Mouse (Mus musculus): Measurements from ENCODE around the gene Uba5.

Uba5 gene

DNA sequence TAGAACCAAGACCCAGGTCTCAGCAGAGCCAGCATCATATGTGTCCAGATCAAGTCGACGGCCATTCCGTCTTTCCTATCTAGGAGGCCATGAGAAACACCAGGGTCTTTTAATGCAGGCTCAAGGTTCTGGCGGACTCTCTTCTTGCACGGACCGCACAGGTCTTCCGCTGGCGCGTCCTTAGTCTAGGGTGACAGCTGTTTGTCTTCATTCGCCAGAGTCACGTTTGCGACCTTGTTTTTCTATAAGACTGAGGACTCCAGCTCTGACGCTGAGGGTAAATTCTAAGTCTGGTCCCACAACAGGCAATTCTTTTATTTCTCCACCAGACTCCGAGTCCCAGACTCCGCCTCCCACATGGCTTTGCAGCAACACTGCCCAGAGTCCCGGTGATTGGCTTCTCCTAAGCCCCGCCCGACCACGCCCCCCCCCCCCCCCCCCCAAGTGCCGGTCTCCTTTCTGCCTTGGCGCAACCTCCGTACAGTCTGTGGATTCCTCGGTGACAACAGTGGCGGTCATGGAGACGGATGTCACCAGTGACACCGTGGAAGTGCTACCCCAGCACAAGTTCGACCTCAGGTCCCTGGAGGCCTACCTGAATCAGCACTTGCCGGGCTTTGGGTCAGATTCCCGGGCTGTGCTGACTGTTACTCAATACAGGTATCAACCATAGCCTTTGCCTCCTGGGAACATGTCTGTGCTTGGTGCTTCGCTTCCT, 469 bp upstream of the Uba5 start, which contains the start of gene Acad11:
Acad11 (plus strand) TSS at position 134 of the 718 bp plus-strand sequence.
- in situ Hi-C loops (cut with MboI, MseI): no loop called here

DNA sequence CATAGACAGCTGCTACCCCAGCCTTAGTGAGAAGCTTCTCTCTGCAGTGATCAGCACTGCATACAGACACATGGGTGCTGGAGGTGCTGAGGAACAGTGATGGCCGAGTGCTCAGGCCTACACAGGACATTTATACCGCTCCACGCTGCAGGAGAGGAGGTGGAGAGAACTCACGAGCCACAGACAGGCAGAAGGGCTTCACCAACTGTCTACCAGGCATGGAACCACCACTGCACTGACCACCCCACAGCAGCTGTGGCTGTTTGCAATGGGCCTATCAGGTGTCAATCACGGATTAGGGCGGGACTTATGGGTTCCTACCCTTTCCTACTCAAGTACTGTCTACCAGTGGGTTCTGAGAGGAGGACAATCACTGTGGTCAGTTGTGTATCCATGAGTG, 11.9 kb downstream of the Uba5 start:
- in situ Hi-C loops (cut with MboI, MseI): no loop called here

DNA sequence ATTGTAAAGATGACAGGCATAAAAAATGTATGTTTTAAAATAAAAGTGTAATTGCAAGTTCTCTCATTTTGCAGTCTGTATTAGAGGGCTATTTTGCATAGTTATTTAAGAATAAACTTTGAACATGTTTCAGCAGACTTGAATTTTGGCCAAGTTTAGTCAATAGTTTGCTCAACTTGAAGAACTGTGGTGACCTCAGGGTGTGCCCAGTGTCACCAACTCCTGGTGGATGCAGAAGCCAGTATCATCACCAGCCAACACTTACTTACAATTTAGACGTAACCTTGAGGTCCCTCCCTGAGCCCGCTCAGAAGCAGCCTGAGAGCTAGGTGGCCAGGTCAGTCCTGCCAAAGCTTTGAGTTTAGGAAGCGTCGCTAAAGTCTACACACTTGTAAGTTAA, 19.3 kb downstream of the Uba5 start:
- in situ Hi-C loops (cut with MboI, MseI): no loop called here

DNA sequence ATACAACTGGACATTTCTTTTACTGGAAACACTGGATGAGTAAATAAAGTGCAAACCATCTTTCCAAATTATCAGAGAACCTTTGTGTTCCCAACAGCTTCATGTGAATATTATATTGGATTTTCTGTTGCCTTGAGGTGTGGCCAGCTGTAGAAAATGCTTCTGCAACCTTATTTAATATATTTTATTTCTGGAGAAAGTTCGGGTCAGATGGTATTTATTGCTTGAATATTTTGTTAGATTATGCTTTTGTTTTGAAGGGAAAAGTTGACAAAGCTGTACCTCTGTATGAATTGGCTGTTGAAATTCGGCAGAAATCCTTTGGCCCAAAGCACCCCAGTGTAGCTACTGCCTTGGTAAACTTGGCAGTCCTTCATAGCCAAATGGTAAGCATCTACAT, 22.6 kb downstream of the Uba5 start, which contains the start of gene Gm28305:
Gm28305 (plus strand) TSS at position 301 of the 400 bp plus-strand sequence.
- in situ Hi-C loops (cut with MboI, MseI): no loop called here

DNA sequence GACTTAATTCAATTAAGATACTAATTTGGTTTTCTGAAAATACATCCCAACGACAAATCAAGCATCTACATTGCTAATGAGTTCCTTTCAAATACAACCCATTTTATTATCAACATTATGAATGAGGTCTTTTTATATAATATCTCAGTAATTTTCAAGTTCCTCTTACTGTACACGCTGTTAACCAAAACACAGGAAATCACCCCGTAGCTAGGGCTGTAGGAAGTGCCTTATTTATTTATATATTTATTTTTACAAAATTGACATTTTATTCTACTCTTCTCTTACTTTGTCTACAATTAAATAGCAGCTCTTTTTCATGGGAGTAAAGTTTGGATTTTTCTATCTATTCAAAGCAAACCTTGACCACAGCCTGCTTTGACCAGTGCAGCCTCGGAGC, 23.2 kb downstream of the Uba5 start:
- in situ Hi-C loops (cut with MboI, MseI): no loop called here

DNA sequence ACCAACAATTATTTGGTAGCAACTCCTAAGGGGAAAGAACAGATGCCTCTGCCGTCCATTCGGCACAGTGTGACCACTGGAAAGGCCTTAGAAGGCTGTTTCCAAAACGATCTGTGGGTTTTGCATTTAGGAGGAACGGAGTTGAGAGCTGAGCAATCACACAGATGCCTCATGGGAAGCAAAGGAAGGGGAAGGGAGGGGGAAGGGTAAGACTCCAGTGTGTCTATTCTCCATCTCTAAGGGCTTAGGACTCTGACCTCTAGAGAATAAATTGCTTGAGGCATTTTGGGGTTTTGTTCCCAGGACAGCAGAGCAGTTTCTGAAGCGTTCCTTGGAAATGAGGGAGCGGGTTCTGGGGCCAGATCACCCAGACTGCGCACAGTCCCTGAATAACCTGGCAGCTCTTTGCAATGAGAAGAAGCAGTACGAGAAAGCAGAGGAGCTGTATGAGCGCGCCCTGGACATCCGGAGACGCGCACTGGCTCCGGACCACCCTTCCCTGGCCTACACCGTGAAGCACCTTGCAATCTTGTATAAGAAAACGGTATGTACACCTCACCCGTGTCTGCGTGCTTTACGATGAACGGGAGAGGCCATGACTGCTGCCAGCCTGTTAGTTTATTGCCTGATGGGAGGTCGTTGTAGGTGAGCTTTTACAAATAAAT, 23.8 kb downstream of the Uba5 start:
- in situ Hi-C loops (cut with MboI, MseI): no loop called here

DNA sequence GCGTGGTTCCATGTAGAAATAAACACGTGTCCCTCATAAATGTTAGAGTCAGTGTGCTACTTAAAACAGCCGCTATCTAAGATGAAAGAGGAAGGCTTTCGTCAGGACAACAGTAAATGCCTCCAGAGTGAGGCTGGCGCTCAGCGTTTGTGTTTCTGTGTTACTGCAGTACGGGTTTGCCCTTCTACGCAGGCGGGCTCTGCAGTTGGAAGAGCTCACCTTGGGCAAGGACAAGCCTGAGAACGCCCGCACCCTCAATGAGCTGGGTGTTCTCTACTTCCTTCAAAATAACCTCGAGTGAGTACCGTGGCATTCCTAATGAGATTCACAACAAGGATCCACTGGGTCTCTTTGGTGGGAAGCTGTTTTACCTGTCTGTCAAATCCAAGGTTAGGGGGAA, 24.7 kb downstream of the Uba5 start:
- in situ Hi-C loops (cut with MboI, MseI): no loop called here

DNA sequence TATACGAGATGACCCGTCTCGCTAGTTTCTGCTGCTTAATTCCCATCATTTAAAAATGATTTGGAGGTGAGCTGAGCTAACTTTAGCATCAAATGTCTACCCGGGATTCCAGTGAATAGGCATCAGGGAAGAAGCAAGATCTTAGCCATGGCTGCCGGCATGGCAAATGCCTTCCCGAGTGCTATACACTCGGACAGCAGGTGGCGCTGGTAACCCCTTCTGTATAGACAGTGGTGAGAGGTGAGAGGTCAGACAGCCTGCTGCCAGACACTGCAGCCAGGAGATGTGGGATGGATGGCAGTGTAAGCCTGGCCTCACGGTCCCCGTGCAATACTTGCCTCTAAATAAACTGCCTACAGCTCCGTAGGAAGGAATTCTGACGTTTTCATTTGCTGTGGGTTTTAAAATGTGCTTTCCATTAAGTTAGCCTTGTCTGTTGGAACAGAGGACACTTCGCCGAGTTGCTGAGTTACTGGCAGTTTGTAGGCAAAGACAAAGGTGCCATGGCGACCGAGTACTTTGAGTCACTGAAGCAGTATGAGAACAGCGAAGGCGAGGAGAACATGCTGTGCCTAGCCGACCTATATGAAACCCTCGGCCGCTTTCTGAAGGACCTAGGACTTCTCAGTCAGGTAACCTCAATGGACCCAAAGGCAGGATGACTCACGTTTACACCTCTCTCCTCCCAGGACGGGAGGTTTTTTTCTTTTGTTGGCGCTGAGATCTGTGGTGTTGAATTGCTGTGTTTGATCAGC, 27.5 kb downstream of the Uba5 start:
- in situ Hi-C loops (cut with MboI, MseI): no loop called here

DNA sequence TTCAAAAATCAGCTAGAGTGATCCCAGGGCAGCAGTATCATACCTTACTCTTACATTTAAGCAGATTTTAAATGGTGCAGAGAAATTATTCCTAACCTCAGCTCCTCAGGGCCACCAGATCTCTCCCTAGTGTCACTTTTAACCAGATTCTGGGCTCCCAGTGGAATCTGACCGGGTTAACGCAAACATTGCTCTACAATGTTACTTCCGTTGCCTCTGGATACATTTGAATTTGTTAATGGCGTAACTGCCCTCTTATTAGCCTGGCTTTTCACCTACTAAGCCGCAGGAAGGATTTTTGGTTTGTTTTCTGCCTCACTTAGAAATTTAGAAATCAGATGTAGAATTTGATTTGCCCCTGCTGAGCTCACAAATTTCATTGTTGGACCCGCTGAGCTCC, 28.2 kb downstream of the Uba5 start:
- in situ Hi-C loops (cut with MboI, MseI): no loop called here

DNA sequence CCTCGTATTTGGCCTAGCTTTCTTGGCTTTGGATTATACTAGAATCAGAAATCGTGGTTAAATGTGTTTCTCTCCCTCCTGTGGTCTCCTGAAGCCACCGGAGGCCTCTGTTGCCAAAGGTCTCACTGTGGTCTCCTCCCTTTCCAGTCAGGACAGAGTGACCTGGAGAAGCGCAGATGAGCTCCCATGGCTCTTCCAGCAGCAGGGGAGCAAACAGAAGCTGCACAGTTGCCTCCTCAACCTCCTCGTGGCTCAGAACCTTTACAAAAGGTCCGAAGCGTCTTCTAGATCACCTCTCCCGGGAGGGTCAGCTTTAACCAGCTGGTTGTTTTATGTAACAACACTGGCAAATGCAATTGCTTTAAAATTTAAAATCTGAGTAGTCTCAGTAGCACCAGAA, 28.7 kb downstream of the Uba5 start:
- in situ Hi-C loops (cut with MboI, MseI): no loop called here

DNA sequence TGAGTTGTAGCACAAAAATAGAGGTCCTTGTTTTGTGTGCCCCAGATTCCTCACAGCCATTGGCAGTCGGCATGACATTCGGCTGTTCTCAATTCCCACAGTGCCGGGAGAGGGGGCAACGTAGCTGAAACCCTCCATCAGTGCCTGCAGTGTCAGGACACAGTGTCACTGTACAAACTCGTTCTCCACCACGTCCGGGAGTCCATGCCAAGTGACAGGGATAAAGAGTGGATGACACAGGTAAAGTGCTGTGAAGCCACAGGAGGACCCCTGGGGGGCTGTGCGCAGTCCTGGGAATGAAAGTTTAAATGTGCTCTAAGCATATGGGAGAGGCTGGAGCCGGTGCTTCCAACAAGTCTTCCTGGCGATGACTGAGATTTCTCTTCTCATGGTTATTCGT, 33.1 kb downstream of the Uba5 start:
- in situ Hi-C loops (cut with MboI, MseI): no loop called here

DNA sequence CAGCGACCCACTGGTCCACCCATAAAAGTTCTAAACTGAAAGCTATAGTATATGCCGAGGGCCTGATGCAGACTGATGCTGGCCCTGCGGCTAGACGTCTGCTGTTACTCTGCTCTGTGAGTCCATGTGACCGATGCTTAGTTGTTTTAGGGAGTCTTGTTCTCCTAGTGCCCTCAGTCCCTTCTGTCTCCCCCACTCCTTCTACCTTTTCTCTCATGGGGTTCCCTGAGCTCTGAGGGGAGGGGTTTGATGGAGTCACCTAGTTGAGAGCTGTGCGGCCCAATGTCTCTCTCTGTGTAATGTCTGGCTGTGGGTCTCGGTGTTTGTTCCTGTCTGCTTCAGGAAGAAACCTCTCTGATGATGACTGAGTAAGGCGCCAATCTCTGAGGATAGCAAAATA, 35.7 kb downstream of the Uba5 start:
- in situ Hi-C loops (cut with MboI, MseI): no loop called here

DNA sequence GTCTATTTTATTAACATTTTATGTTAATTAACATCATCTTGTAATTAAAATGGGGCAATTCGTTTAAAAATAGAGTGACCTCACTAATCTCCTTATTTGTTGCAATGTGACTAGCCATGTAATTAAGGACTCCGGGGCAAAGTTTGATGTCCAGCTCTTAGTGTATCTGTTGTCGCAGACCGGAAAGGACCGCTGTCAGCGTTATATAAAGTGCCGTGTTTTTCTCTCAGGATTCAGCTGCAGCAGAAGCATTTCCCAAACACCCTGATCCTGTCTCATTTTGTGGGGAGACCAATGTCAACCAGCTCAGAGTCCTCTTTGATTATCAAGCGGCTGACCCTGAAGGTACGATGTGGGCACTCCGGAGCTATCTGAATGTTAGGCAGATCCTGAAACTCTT, 41.9 kb downstream of the Uba5 start:
- in situ Hi-C loops (cut with MboI, MseI): no loop called here

DNA sequence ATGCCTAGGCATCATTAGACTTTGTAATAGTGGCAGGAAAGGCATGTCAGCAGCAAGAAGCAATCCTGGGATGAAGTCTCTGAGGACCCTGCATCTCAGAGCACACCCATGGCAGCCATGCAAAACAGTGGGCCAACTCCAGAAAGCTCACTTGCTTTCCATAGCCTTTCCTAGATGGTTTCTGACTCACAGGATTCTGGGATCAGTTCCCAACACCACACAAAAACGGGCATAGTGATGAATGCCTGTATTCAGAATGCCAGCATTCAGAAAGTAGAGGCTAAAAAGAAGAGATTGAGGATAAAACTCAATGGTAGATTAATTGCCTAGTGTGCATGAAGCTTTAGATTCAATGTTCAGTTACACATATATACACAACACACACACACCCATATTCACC, 48.4 kb downstream of the Uba5 start:
- in situ Hi-C loops (cut with MboI, MseI): no loop called here

DNA sequence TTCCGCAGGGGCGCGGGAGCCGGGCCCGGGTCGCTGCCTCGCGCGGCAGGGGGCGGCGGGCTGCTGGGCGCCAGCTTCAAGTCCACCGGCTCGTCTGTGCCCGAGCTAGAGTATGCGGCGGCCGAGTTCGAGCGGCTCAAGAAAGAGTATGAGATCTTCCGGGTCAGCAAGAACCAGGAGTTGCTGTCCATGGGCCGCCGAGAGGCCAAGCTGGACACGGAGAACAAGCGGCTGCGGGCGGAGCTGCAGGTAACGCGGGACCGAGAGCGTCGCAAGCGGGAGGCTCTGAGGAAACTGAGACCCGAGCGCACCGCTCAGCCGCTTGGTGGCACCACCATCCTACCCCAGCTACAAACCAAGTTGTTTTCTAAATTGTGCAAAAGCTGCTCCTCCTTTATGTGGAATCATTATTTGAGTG, 60.0 kb downstream of the Uba5 start:
- in situ Hi-C loops (cut with MboI, MseI): loop anchor here in 1 of 2 experiments (5.0 kb wide), 1 partner anchor 626 kb away; no protein-coding TSS in a partner anchor

DNA sequence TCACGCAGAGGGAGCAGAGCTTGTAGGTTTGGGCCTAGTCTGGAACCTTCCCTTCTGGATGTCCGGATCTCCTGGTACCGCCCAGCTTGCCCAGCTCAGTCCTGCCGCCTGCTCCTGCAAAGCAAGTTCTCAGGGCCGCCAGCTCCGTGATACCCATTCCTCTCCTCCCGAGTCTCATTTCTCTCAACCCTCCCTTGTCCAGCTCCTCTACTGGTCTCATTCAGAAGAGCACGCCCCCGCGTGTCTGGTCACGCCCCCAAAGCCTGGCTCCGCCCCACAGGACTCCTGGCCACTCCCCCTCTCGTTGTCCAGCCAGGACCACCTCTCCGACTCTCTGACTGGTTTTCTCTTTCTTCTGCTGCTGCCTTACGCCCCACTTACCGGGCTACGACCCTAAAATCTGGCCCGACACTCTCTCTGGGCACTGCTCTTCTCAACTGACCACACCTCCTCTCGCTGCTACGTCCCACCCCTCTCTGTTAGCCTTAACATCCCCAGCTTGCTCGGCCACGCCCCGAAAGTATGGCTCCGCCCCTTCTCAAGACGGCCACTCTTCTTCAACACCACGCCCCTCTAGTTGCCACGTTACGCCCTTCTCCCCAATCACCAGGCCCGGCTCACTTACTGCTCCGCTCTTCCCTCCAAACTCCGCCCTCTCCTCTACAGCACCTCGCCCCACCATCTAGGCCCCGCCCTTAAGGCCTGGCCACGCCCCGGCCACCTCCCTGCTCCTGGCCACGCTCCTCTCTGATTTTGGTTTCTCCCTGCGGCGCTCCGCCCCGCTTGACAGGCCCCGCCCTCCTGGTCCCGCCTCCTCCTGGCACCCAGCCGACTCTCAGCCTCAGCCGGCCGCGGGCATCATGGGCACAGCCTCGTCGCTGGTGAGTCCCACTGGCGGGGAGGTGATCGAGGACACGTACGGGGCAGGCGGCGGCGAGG, 60.7 kb downstream of the Uba5 start, which contains the start of gene Nphp3:
Nphp3 (plus strand) TSS at position 624 of the 939 bp plus-strand sequence.
- in situ Hi-C loops (cut with MboI, MseI): loop anchor here in 1 of 2 experiments (5.0 kb wide), 1 partner anchor 625 kb away; no protein-coding TSS in a partner anchor

DNA sequence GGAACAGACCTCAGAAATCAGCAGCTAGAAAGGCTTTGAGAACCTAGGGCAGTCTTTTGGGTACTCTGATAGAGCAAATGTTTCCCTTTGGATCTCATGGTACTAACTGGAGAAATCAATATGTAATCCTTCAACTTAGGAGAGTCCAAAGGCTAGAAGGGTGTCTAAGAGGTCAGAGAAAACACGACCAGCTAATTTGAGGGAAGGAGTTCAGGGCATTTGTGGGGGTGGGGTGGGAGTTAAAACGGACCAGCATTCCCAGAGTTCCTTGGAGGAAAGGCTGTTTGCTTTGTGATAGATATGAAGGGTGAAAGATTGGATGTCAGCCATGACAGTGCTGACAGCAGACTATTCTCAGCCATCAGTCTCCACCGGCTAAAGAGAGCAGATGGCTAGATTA, 62.3 kb downstream of the Uba5 start:
- in situ Hi-C loops (cut with MboI, MseI): loop anchor here in 1 of 2 experiments (5.0 kb wide), 1 partner anchor 623 kb away; no protein-coding TSS in a partner anchor
